Mouse (Mus musculus) embryonic stem cell, embryonic (primary cell): ENCODE data around the gene Plpp1.

Source experiments
- CTCF ChIA-PET, 4 experiments: fragments of 300-600 bp in 2 of 4; fragments of 350-600 bp in 2 of 4; sonication (Branson Sonifier 250); formaldehyde crosslinking; loops; one replicate each; lab custom pipeline; 2022; ENCODE audit warnings: inconsistent platforms in 2 of 4; lab: Charles Lee
- POLR2A ChIA-PET, 4 experiments: fragments of 300-600 bp in 2 of 4; fragments of 350-600 bp in 2 of 4; sonication (Branson Sonifier 250); formaldehyde crosslinking; loops; one replicate each; lab custom pipeline; 2022; ENCODE audit warnings: antibody characterized with exemption in 4 of 4, inconsistent platforms in 1 of 4; lab: Charles Lee

The Plpp1 gene

GRCm38 (mm10) chr13:112825479-112825878, 24.9 kb downstream of the Plpp1 start:
- POLR2A ChIA-PET = interaction anchor here in 2 of 4 experiments (0.6 to 3.2 kb wide), 4 partner anchors 11 to 16 kb away, joined by 3 to 12 read pairs (median 6); no protein-coding TSS in a partner anchor
- CTCF ChIA-PET = interaction anchor here in 1 of 4 experiments (2.1 kb wide), 1 partner anchor 151 kb away, joined by 6 read pairs; no protein-coding TSS in a partner anchor

DNA sequence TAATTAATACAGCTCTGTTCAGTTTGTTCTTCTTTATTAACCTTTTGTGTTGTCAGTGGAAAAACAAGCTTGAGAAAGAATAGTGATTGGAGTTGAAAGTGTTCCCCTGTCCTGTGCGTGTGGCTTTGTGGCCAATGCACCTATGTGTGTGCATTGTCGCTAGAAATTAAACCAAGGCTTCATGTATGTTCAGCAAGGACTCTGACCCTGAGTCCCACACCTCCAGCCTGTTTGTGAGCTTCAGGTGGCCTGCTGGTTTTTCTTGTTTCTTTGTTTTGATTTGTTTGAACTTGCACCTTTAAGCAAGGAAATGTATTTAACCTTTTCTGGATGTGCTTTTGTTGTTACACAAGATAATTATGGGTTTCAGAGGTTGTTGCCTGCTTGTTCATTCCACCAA, 29.0 kb downstream of the Plpp1 start:
- CTCF ChIA-PET = no interaction called here
- POLR2A ChIA-PET = interaction anchor here in 2 of 4 experiments (0.9 to 1.5 kb wide), 7 partner anchors 9 to 156 kb away, joined by 3 to 8 read pairs (median 3); partner anchors contain the start of gene Plpp1 (in 1 of the 2)

DNA sequence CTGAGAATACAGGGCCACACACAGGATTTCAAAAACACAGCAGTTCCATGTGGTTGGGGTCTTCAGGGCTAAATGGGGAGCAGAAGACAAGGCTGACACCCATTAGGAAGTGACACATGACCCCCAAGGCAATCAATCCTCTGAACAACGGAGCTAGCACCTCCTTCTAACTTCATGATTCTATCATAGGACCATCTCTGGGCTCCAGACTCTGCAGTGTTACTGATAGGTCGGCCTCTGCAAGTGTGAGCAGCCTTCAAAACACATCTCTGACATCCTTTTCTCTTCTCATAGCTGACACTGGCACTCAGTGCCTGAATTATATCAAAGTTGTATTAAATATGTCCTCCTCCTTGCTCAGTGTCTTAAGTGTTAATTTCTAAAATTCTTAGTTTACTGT, 32.0 kb downstream of the Plpp1 start:
- CTCF ChIA-PET = interaction anchor here in 1 of 4 experiments (1.3 kb wide), 1 partner anchor 159 kb away, joined by 3 read pairs; no protein-coding TSS in a partner anchor
- POLR2A ChIA-PET = interaction anchor here in 3 of 4 experiments (0.5 to 1.9 kb wide), 9 partner anchors 9 to 94 kb away, joined by 3 to 12 read pairs (median 3); partner anchors contain the start of genes Plpp1 (in 2 of the 3), Dhx29 (in 1 of the 3) and Mtrex (in 1 of the 3)

- POLR2A ChIA-PET = no interaction called here
- CTCF ChIA-PET = no interaction called here
Observed at GRCm38 (mm10) chr13:112833253-112833894, 32.8 kb downstream of the Plpp1 start.

DNA sequence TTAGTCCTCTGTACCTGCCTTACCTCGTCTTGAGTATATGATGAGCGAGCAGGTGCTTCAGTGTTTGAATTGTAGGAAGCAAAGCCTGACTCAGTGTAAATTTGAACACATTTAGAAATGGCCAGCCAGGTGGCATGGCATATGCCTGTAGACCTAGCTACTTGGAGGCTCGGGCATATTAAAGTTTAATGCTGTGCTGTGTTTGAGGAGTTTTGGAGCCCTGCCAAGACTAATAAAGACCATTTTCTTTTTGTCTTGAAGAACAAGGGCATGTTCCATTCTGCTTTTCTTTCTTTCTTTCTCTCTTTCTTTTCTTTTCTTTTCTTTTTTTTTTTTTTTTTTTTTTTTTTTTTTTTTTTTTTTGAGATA, 33.3 kb downstream of the Plpp1 start:
- ChIA-PET POLR2A (no interaction called here), CTCF (no interaction called here)

DNA sequence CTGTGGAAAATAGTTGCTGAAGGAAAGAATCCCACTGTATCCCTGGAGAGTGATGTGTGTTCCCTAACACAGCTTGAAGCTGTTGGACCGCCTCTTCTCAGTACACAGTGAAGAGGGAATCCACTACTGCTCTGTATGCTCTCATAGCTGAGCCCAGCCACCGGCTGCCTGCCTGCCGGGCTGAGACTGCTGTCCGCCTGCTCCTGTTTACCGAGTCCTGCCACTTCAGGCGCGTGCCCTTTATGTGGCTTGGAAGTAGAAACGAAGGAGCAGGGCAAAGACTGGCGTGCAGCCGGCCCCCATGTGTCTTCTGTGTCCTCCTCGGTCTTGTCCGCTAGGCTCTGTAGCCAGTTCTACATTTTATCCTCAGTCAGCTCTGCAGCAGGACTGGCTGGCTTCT, 34.5 kb downstream of the Plpp1 start:
- ChIA-PET CTCF (no interaction called here), POLR2A (interaction anchor here in 2 of 4 experiments (0.5 to 2.7 kb wide), 2 partner anchors 19 to 437 kb away, joined by 3 to 8 read pairs; no protein-coding TSS in a partner anchor)

- CTCF ChIA-PET = no interaction called here
- POLR2A ChIA-PET = interaction anchor here in 2 of 4 experiments (0.7 to 2.7 kb wide), 7 partner anchors 9 to 207 kb away, joined by 3 to 8 read pairs (median 4); no protein-coding TSS in a partner anchor
Observed at GRCm38 (mm10) chr13:112836951-112837350, 36.4 kb downstream of the Plpp1 start.

DNA sequence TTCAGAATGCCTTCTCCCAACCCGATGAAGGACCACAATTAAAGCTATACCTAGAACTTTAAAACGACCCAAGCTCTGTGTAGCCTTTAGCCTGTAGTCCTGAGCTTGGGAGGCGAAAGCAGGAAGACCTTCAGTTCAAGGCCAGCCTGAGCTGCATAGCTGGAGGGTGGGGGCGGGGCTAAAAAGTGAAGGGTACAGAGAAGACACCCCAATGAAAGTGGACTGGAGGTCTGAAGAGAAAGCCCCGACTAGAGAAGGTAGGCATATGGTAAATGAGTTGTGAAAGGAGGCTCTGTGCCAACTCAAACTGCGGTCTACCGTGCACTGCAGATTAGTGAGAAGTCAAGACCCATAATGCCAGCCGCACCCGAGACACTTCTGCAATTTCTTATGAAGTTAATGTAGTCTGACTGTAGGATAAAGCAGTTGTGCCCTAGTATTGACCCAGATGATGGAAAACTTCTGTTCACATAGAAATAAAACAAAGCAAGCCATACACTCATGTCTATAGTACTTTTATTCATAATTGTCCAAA, 37.1 kb downstream of the Plpp1 start:
- CTCF ChIA-PET = no interaction called here
- POLR2A ChIA-PET = interaction anchor here in 2 of 4 experiments (0.7 to 1.4 kb wide), 6 partner anchors 9 to 207 kb away, joined by 3 to 5 read pairs (median 4); no protein-coding TSS in a partner anchor

DNA sequence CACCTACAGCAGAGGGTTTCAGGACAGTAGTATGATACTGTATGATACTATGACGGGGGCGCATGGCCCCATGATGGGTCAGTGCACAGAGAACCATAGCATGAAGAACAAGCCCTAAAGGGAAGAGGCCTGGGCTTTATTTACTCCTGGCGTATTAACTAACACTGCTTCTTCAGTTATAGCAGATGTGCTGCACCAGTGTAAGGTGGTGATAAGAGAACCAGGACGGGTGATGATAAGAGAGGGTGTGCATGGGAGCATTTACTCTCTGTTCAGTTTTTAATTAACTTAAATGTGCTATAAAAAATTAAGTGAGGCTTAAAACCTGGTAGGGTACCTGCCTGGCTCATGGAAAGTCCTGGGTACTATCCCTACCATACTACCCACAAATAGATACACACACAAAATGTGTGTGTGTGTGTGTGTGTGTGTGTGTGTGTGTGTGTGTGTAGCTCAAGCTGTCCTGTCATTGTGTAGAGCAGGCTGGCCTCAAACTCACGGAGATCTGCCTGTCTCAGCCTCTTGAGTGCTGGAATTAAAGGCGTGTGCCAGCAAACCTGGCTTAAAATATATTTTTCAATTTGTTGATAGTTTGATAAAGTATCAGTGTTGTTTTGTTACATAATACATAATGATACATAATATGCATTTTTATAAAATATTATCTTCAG, 38.1 kb downstream of the Plpp1 start:
- ChIA-PET CTCF (interaction anchor here in 1 of 4 experiments (0.8 kb wide), 1 partner anchor 165 kb away, joined by 3 read pairs; no protein-coding TSS in a partner anchor), POLR2A (interaction anchor here in 2 of 4 experiments (0.7 to 1.4 kb wide), 3 partner anchors 13 to 182 kb away, joined by 3 to 5 read pairs (median 4); no protein-coding TSS in a partner anchor)

DNA sequence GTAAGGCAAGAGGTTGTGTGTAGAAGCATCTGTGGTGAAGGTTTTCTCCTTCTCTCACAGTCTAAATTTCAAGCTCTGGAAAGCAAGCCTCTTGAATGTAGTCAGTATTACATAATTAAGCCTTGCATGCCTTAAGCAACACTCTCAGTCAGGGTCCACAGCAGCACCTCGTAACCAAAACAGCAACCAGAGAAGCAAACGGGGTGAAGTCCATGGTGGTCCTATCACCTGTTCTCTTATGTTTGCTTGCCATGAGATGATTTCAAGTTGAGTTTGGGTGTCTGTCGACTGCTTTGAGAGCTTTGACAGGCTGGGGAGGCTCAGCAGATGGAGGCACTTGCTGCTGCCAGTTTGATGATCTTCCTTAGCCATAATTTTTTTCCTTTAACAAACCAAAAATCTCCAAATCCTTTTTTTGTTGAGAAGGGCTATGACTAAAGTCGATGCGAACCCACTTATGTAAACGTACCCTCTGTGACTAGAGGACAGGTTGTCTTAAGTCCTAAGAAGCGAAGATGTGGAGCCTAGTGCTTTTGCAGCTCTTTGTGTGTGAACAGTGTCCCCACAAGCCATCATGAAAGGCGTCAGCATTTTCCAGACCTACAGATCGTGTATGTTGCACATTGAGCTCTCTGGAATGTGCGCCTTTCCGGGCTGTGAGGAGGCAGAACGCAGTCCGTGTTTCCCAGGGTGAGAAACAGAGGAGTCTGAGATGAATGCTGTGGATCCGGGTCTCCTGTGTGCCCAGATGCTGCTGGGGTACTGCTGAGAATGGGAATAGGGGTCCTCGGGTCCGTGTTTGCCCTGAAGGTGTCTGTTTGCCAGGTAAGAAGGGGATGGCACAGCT, 39.9 kb downstream of the Plpp1 start:
- CTCF ChIA-PET = interaction anchor here in 3 of 4 experiments (0.7 to 1.8 kb wide), 4 partner anchors 162 to 192 kb away, joined by 4 to 8 read pairs (median 5); no protein-coding TSS in a partner anchor

DNA sequence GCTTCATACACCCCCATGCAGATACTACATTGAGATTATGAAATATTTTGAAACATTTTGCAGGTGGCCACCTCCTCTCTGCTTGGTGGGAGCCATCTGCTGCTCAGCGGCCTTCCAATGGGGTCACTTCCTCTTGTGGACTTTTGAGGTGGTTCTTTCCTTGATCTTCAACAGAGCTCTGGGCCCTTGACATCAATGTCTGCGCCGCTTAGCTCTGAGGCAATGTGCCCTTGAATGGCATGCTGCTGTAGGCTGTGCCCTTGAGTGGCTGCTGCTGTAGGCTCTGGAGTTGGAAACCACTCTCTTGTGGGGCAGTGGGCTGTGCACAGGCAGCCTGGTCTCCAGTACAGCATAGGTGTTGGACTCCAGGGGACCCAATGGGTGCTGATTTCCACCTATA, 45.3 kb downstream of the Plpp1 start:
- POLR2A ChIA-PET = interaction anchor here in 2 of 4 experiments (0.9 to 1.4 kb wide), 3 partner anchors 9 to 126 kb away, joined by 3 to 5 read pairs (median 3); no protein-coding TSS in a partner anchor
- CTCF ChIA-PET = no interaction called here

More for the DNA sequence above, 39.9 kb downstream of the Plpp1 start:
- POLR2A ChIA-PET = interaction anchor here (0.6 to 2.6 kb wide), 9 partner anchors 9 to 184 kb away, joined by 3 to 12 read pairs (median 3); partner anchors contain the start of gene Plpp1 (in 1 of the 4)

- POLR2A ChIA-PET = interaction anchor here in 2 of 4 experiments (0.5 to 2.1 kb wide), 6 partner anchors 18 to 684 kb away, joined by 3 to 8 read pairs (median 4); no protein-coding TSS in a partner anchor
Observed at GRCm38 (mm10) chr13:112853710-112854316, 53.2 kb downstream of the Plpp1 start.

GRCm38 (mm10) chr13:112854402-112854801, 53.8 kb downstream of the Plpp1 start:
- ChIA-PET CTCF (interaction anchor here in 2 of 4 experiments (1.4 to 2.3 kb wide), 2 partner anchors 180 to 181 kb away, joined by 3 to 8 read pairs; no protein-coding TSS in a partner anchor), POLR2A (interaction anchor here in 2 of 4 experiments (0.5 to 2.1 kb wide), 5 partner anchors 19 to 685 kb away, joined by 3 to 8 read pairs (median 3); no protein-coding TSS in a partner anchor)

More at GRCm38 (mm10) chr13:112853710-112854316, 53.2 kb downstream of the Plpp1 start:
- CTCF ChIA-PET = interaction anchor here in 3 of 4 experiments (0.6 to 2.3 kb wide), 3 partner anchors 82 to 180 kb away, joined by 3 to 8 read pairs (median 5); no protein-coding TSS in a partner anchor

GRCm38 (mm10) chr13:112857921-112858320, 57.3 kb downstream of the Plpp1 start:
- POLR2A ChIA-PET = interaction anchor here in 1 of 4 experiments (2.5 kb wide), 1 partner anchor 70 kb away, joined by 7 read pairs; the partner anchor contains the start of genes Dhx29 and Mtrex
- CTCF ChIA-PET = interaction anchor here in 1 of 4 experiments (0.8 kb wide), 1 partner anchor 58 kb away, joined by 9 read pairs; no protein-coding TSS in a partner anchor

GRCm38 (mm10) chr13:112859574-112860134, 59.1 kb downstream of the Plpp1 start:
- POLR2A ChIA-PET = interaction anchor here in 1 of 4 experiments (0.6 kb wide), 1 partner anchor 81 kb away, joined by 3 read pairs; no protein-coding TSS in a partner anchor
- CTCF ChIA-PET = interaction anchor here in 1 of 4 experiments (1.1 kb wide), 1 partner anchor 102 kb away, joined by 3 read pairs; no protein-coding TSS in a partner anchor

DNA sequence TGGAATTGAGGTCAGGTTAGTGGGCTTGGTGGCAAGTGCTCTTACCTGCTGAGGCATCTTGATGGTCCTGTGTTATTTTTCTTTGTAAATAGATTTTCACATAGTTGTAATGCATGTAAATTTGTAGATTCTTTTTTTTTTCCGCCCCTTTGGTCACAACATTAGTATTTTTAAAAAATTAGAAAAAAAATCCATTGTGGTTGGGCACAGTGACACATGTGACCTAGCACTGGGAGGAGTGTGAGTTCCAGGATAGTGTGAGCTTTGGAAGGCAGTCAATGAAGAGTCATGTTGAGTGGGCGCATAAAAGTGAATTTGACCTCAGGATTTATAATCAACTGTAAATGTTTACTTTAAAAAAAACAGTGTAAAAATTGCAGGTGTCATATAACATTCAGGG, 59.8 kb downstream of the Plpp1 start:
- ChIA-PET POLR2A (interaction anchor here in 3 of 4 experiments (0.6 to 1.3 kb wide), 3 partner anchors 8 to 81 kb away, joined by 3 to 4 read pairs (median 3); no protein-coding TSS in a partner anchor), CTCF (interaction anchor here in 2 of 4 experiments (0.8 to 1.1 kb wide), 3 partner anchors 103 to 186 kb away, joined by 3 to 4 read pairs (median 3); no protein-coding TSS in a partner anchor)
